Mouse (Mus musculus) heart, adult 2 months (tissue): ENCODE results near the gene Nvl.

ENCODE experiments used
- CTCF ChIP-seq: fragments of 200-600 bp; IDR thresholded peaks from 2 replicates; pipeline ENCODE4 v1.8.1; 2022; ENCODE audit warnings: antibody characterized with exemption, mild to moderate bottlenecking, moderate library complexity
- EP300 ChIP-seq: fragments of 200-500 bp; IDR thresholded peaks from 2 replicates; pipeline ENCODE4 v1.6.1; 2011; ENCODE audit warnings: low read depth, low read length, control low read depth; ENCODE audit not compliant: insufficient read depth
- POLR2A ChIP-seq: fragments of 200-500 bp; IDR thresholded peaks from 2 replicates; pipeline ENCODE4 v1.6.1; 2011; ENCODE audit warnings: mild to moderate bottlenecking, low read depth, low read length, control low read depth; ENCODE audit not compliant: insufficient read depth

- TF ChIP-seq CTCF (no peak), POLR2A (no peak), EP300 (no peak)
These were observed 82.1 kb downstream of the Nvl start for GRCm38 (mm10) chr1:181061784-181062485.
